Mouse (Mus musculus) kidney, adult 11 months (tissue): ENCODE measurements at regions not wholly inside any gene's neighbourhood (a gene's known extent, or its start where the extent isn't known, plus 50 kb on each side); places are given as distances from the start of the nearest gene placed in this dataset.

Experiments
- DNase-seq: peaks from one replicate; pipeline ENCODE4 v3.0.0; 2022

DNA sequence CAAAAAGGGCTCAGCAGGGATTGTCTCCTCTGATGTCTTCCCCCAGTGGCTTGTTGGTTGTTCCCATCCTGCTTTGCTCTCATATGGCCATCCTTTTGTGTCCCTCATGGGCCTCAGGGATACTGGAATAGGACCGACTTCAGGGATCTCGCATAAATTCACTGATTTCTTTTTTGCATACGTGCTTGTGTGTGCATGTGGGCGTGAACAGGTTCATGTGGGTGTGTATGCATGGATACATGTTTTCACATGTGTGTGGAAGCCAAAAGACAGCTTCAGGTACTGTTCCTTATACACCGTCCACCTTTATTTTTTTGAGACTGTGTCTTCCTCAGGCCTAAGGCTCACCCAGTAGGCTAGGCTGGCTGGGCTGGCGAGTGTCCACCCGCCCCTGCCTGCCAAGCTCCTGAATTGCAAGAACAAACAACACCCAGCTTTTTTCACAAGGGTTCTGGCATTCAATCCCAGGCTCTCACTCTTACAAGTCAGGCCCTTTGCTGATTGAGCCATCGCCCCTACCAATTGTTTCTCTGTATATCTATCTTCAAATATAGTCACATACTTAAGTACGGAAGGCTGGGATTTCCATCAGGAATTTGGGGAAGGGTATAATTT, 127.0 kb upstream of the Hmgn3 start:
- no peak for DNase-seq

DNA sequence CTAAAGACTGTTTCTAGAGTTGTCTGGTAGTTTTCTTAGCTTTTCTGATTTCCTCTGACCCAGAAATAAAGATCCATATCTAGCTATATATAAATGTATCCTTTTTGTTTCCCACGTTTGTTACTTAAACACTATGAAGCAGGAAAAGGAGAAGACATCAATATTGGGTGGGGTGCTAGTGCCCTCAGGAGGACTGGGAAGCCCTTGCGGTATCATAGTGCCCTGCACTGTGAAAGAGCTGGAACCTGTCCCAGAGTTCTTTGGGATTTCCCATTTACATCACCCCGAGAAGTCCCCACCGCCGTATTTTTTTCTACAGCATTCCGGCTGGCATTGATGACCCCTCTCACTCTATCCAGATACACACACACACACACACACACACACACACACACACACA, 119.3 kb upstream of the Hmgn3 start:
- DNase-seq = no peak

DNA sequence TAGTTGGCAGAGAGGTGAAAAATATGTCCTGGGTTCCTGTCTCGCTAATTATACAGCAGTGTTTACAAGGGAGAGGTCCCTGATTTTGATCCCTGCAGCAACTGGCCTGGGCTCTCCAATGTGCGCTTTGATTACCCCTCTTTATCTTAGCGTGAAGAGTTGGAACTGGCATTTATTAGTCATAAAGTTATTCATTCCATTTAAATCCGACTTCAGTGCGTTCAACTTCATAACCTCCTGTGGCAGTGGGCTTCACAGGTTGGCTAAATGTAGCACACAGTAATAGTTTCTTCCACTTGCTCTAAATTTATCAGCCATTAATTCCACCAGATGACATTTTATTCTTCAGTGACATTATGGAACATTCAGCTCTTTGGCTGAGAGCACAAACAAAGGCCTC, 113.0 kb upstream of the Hmgn3 start:
- DNase-seq = no peak

DNA sequence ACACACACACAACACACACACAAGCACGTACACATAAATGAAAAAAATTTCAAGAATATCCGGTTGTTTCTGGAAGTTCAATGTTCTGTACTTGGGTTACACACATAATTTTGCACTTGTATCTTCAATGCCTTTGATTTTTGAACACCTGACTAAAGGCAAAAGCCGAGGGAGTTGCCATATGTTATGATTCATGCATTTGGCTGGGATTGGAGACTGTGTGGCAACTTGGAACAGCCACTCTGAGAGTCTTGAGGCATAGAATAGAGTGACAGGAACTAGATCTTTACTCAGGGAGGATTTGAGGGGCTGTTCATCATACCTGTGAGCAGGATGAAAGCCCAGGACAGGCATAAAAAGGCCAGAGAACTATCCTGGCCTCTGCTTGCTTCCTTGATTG, 112.5 kb upstream of the Hmgn3 start:
- no peak for DNase-seq

DNA sequence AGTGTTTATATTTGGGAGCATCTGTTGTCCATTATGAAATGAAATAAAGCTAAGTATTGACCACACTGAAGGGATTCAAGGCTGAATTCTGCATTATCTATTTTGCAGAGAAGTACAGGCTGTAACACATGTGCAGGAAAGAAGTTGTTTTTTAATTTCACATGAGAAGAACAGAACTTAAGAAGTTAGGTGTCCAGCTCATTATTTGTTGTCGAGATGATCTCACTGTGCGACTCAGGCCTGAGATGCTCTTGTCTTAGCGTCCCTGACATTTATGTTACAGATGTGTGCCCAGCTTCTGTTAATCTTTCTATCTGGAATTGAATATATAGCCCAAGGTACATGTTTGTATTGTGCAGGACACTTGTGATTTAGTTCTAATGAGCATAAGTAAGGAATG, 112.0 kb upstream of the Hmgn3 start:
- no peak for DNase-seq

DNA sequence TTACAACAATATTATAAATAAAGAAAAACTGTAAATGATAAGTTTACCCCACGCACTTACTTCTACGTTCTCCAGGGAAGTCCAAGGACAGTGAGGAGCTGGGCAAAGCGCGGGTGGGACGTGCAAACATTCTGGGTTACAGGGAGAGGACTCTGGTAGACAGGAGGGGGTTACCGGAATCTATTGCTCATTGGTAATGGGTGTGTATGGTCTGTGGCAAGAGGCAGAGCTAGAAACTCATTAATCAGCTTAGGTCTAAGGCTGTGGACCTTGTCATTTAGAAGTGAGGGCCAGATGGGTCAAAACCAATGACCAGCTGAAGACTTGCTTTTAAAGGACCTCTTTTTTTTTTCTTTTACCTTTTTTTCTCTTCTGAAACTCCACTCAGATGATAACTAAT, 107.9 kb upstream of the Hmgn3 start:
- peak; percentile 27 for DNase-seq

DNA sequence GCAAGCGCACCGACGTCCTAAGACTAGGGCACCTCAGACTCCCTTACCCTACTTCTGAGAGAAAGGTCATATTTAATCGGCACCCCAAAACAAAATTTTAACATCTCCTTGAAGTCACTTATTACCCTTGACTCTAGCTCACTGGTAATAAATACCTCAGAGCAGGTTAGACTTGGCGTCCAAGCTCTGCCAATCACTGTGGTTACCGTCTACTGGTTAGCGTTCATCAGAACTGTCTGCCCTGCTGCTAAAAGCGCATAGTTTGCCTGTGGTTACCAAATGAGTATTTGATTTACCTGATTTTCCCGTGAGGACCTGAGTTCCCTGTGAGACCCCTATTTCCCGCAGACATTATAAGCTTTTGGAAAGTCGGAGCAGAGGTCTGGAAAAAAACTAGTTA, 107.3 kb upstream of the Hmgn3 start:
- peak; percentile 25 for DNase-seq

DNA sequence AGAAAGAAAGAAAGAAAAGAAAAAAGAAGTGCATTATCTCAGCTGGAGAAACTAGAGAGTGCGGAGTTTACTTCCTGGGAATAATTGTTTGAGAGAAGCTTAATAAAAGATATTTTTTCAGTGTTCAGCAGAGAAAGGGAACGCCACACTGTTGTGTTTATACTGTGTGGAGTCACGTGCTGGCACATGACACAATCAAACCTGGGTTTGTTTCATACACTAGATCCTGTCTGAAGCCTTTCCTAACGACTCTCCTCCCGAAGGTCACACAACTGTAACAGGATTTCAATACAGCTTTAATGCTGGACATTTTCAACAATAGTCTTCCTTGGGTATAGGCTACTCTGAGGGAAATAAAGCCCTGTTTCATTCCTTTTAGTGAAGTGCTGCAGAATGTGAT, 105.3 kb upstream of the Hmgn3 start:
- DNase-seq = no peak

DNA sequence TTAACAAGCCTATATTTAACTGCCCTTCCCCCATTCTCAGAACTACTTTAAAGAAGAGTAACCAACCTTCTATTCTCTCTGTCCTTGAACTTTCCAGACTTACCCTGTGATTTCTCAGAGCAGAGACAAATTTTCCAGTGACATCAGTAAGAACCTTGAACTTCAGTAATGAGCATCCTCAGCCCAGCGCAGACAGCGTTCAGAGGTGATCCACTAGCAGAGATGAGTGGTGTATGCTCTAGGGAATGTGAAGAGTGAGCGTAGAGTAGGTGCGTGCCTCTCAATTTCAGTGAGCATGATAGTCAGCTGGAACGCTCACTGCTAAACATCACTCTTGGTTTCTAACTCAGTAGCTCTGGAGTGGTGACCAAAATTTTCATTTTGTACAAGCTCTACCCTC, 103.4 kb upstream of the Hmgn3 start:
- DNase-seq = no peak

DNA sequence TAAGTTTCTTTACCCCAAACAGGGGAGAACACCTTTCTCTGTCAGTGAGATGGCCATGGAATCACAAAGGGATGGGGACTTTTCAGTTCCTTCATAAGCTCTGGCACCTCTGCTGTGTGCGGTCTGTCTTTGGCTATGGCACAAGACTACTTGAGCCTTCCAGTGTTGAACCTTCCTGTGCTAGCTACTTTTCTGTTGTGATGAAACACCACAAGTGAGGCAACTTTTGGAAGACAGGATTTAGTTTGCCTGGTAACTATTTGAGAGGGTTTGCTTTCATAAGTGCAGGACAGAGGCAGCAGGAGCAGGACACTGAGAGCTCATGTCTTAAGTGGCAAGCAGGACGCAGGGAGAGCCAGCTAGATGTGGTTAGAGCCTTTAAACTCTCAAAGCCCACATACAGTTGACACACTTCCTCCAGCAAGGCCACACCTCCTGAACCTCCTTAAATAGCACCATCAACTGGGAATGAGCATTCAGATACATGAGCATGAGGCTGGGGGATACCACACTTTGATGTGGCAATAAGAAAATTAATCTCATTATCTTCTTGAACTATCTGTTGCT, 101.8 kb upstream of the Hmgn3 start:
- no peak for DNase-seq

DNA sequence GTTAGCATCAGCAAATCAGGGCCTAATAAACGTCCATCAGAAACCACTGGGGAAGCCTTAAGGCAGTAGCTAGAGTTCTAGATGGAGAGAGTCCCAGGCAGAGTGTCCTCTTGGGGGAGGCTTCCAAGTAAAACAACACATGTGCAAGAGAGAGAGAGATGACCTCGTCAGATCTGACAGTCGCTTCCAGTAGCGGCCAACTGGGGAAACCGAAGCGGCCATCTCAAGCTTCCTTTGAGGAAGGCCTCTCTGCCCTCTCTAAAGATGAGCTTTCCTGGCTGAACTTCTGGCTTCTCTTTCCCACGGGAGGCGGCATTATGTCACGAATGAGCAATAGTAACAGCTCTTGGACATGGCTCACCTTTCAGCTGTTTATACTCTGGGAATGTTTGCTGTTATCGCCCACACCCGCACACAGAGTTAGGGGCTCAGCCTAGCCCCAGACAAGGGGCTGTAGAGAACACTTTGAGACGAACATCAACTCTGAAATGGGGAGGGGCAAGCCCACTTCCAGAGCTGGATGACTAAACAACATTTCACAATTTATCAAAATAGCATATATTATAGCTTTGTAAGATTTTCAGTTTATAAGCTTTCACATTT, 100.7 kb upstream of the Hmgn3 start:
- DNase-seq = peak; percentile 24

DNA sequence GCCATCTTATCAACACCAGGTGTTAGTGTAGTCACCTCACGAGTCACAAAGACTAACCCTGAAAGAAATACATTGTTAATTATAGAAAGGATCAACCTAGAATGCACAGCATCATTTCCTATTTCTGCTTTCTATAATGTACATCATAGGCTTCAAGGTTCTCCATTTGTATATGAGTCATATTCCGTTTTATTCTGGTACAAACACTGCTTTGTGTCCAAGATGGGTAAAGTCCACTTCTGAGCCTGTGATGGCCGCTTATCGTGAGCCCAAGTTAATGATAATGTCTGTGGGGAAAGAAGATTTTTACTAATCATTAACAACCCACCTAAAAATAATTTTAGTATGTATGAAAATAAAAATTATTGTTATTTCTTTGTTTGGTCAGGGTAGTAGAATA, 94.6 kb upstream of the Hmgn3 start:
- DNase-seq = no peak

DNA sequence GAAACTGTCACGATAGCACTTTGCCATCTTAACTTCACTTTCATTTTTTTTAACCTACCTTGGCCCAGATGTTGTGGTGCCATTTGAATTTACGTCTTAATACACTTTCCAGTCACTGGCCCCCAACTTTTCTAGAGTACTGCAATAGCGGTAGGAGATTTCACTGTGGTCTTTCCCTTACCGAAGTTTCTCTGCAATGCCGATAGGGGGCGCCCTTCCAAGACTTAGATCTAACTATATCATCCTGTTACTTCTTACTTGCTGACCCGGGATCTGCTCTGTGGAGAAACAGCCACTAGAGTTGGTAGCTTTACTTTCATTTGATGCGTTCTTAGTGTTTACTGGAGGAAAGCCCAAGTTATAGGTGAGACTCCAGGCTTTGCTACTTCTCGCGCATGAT, 92.6 kb upstream of the Hmgn3 start:
- no peak for DNase-seq

DNA sequence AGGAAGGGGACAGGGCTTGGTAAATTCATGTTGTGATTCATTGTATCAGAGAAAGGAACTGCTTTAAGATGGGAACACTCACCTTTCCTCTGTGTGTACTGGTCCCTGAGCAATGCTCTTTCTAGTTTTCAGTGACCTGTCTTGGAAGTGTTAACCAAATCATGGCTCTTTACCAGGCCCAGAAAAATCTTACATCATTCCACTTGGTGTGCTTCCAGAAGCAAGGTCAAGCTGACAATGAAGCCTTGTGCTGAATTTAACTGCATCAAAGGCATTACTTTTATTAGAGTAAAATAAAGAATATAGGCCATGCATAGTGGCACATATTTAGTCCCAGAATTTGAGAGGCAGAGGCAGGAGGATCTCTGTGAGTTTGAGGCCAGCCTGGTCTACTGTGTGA, 75.4 kb upstream of the Hmgn3 start:
- no peak for DNase-seq

DNA sequence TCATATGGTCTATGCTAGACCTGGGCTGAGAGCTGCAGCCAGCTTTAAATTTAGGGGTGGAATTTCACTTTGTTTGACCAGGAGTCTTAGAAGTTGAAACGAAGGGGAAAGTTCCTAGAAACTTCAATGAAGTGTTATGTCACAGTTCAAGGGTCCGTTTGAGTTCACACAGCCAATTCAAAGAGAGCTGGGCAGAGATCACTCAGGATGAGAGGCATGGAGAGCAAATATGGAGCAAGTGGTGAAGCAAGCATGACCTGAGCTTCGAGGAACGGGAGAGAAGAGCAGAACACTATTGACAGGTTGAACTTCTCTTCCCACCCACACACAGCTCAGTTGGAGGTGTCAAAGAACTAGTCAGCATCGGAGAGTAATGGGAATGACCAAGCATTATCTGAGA, 56.1 kb upstream of the Hmgn3 start:
- peak; percentile 6 for DNase-seq

DNA sequence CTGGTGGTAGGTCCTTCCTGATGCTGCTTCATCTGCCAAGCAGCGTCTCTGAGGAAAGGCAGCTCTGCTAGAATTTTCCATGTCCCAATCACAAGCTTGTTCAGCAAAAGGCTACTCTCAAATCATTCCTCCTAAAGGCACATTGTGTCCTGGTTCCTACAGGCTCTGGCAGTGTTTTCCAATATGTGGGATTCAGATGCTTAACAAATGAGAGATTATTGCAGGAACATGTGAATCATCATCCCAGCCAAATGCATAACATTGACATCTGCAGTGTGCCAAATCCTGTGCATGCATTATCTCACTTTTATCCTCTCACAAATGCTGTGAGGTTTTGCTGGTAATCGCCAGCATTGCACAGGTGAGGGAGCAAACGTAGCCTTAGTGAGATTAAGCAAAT, 53.3 kb upstream of the Hmgn3 start:
- no peak for DNase-seq

DNA sequence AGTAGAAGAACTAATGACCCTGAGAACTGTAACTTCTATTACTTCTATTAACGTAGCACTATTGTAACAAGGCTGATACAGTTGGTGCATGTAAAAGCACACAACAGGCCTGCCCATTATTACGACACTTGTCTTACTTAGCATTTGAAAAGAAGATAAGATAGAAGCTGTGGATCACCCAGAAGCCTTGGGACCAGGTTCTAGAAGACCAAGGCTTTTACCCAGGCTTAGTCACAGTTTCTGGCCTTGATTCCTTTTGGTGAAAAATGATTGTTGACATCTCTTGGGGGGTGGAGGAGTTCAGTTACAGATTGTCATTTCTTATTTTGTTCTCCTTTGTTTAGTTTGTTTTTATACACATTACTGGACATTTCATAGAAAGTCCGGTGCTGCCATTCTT, 52.7 kb upstream of the Hmgn3 start:
- DNase-seq = no peak

DNA sequence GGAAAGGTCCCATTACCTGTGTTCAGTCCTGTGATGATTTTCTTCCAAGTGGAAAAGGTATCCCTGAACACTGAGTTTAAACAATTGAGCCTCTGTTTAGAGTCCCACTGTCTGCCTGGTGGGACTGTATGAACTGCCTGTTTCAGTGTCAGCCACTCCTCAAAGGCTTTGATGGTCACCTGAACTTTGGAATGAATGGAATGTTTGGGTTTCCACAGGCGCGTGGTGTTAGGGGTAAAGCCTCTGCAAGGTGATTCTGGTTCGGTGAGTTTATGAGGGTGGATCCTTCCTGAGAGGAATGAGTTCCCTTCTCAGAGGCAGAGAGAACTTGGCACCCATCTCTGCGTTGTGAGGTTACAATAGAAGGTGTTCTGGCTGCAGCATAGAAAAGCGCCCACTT, 50.5 kb upstream of the Hmgn3 start:
- peak; percentile 33 for DNase-seq
